Mouse (Mus musculus) intestine, postnatal 0 days (tissue): ENCODE data around the gene Tgfb1. TPM values are rescaled to one million over a fixed set of nuclear protein-coding genes. Genes with fewer than 3 reads are reported as not detected.

Experiments
- ATAC-seq: fragments of 200-750 bp; cut with Nextera tagmentation; 2 replicates; pipeline ENCODE4 v1.8.0; 2017; ENCODE audit warnings: mild to moderate bottlenecking, moderate TSS enrichment, moderate library complexity
- H3K27ac ChIP-seq: fragments of 300-500 bp; sonication (generic); 2 replicates; pipeline ENCODE4 v1.5.1; 2014; ENCODE audit warnings: mild to moderate bottlenecking, low read depth, low read length, moderate library complexity
- H3K27me3 ChIP-seq: fragments of 300-500 bp; sonication (generic); replicated peaks from 2 replicates; pipeline ENCODE4 v1.6.1; 2014; ENCODE audit warnings: low read length, mixed read lengths; ENCODE audit not compliant: control insufficient read depth, insufficient read depth
- H3K36me3 ChIP-seq: fragments of 300-500 bp; sonication (generic); 2 replicates; pipeline ENCODE4 v1.6.1; 2014; ENCODE audit warnings: mild to moderate bottlenecking, moderate library complexity; ENCODE audit not compliant: control insufficient read depth, insufficient read depth
- H3K4me1 ChIP-seq: fragments of 300-500 bp; sonication (generic); replicated peaks from 2 replicates; pipeline ENCODE4 v1.6.1; 2014; ENCODE audit warnings: antibody characterized with exemption, low read length, mixed read lengths; ENCODE audit not compliant: control insufficient read depth, insufficient read depth
- H3K4me2 ChIP-seq: fragments of 300-500 bp; sonication (generic); replicated peaks from 2 replicates; pipeline ENCODE4 v1.6.1; 2014; ENCODE audit warnings: low read depth, mild to moderate bottlenecking, moderate library complexity
- H3K4me3 ChIP-seq: fragments of 300-500 bp; sonication (generic); 2 replicates; pipeline ENCODE4 v1.5.1; 2014; ENCODE audit warnings: low read depth, low read length
- H3K9ac ChIP-seq: fragments of 300-500 bp; sonication (generic); 2 replicates; pipeline ENCODE4 v1.6.1; 2014; ENCODE audit warnings: mild to moderate bottlenecking, low read depth, low read length
- H3K9me3 ChIP-seq: fragments of 300-500 bp; sonication (generic); 2 replicates; pipeline ENCODE4 v1.6.1; 2016; ENCODE audit warnings: mixed run types; ENCODE audit not compliant: control insufficient read depth
- CTCF ChIP-seq: sonication (generic); IDR thresholded peaks from 2 replicates; pipeline ENCODE4 v1.5.1; 2016; ENCODE audit warnings: low read depth, mild to moderate bottlenecking, control low read depth, antibody characterized with exemption, moderate library complexity
- WGBS: fragments of 180-500 bp; shearing (Covaris S2); extraction: QIAGEN DNeasy Blood & Tissue Kit; methylation state at CpG from one replicate; pipeline ENCODE4 v1.1.7; 2014; 5-methylcytosine and 5-hydroxymethylcytosine counted together
- polyA plus RNA-seq: library from polyadenylated mRNA; unstranded; fragments of >200 nt; fragmentation: Nextera tagmentation; extraction: Ambion mirVana; gene quantifications from 2 replicates; pipeline ENCODE4 v1.2.1, GENCODE M21; 2015

The Tgfb1 gene
- polyA plus RNA-seq, 1 experiment from 2014 or later: 1.7 TPM

- no peak overlapping the region for H3K27ac ChIP-seq
- no peak overlapping the region for H3K9ac ChIP-seq
- H3K4me3 ChIP-seq: peak overlapping the region; percentile 62
- peaks cover 10% of the 10 kb centered on the region for H3K27me3 ChIP-seq
- 7% methylated on average over 6 of the region's 6 CpGs for WGBS
- 0 out of 2 replicates have a peak, but pooled peaks cover 3% of the 10 kb centered on the region for H3K4me1 ChIP-seq
- H3K4me2 ChIP-seq: peak overlapping the region; percentile 58
- ATAC-seq: no peak
- TF ChIP-seq CTCF: peak; percentile 50; the same call in 1 of the 2 replicates
- no peaks in the 10 kb centered on the region for H3K9me3 ChIP-seq
- H3K36me3 ChIP-seq: no peaks in the 10 kb centered on the region
These were observed 6.8 kb upstream of the Tgfb1 start for GRCm38 (mm10) chr7:25679971-25680370.

- Histone ChIP-seq H3K4me2 (peak within 1 kb of the TSS; percentile 58), H3K9me3 (no peaks in the 10 kb centered on the region), H3K9ac (0 out of 2 replicates have a peak within 1 kb of the TSS, but pooled peaks have one; percentile 35), H3K4me1 (0 out of 2 replicates have a peak, but pooled peaks cover 3% of the 10 kb centered on the region), H3K36me3 (no peaks in the 10 kb centered on the region), H3K27me3 (peaks cover 5% of the 10 kb centered on the region), H3K4me3 (peak within 1 kb of the TSS; percentile 62), H3K27ac (peak within 1 kb of the TSS; percentile 58)
- peak; percentile 95 for ATAC-seq
- WGBS: under 1% methylated on average over 46 of the region's 46 CpGs
- TF ChIP-seq CTCF: peak; percentile 32
These were observed 6.1 kb upstream of the Tgfb1 start, which contains the start of gene B9d2 for GRCm38 (mm10) chr7:25680514-25681258. Gene B9d2 (plus strand): TSS chr7:25680780.

- TF ChIP-seq CTCF: no peak
- Histone ChIP-seq H3K9me3 (no peaks in the 10 kb centered on the region), H3K27ac (no peak overlapping the region), H3K9ac (no peak overlapping the region), H3K36me3 (no peaks in the 10 kb centered on the region), H3K4me1 (peaks cover 3% of the 10 kb centered on the region; the same call in 1 of the 2 replicates), H3K4me2 (peak overlapping the region; percentile 58), H3K27me3 (no peaks in the 10 kb centered on the region), H3K4me3 (no peak overlapping the region; the same call in 1 of the 2 replicates)
- no peak for ATAC-seq
- WGBS: 58% methylated on average over 15 of the region's 15 CpGs
These were observed 5.2 kb upstream of the Tgfb1 start for GRCm38 (mm10) chr7:25681341-25682231.

- Histone ChIP-seq H3K27ac (no peak overlapping the region), H3K4me2 (no peak overlapping the region), H3K4me3 (no peak overlapping the region), H3K9ac (no peak overlapping the region), H3K4me1 (peaks cover 3% of the 10 kb centered on the region; the same call in 1 of the 2 replicates), H3K27me3 (no peaks in the 10 kb centered on the region), H3K9me3 (no peaks in the 10 kb centered on the region), H3K36me3 (no peaks in the 10 kb centered on the region)
- no peak for TF ChIP-seq CTCF
- no peak for ATAC-seq
- 58% methylated on average over 7 of the region's 7 CpGs for WGBS
These were observed 3.2 kb upstream of the Tgfb1 start for GRCm38 (mm10) chr7:25683474-25684180.

GRCm38 (mm10) chr7:25684659-25685058, 2.1 kb upstream of the Tgfb1 start:
- Histone ChIP-seq H3K4me1 (peaks cover 3% of the 10 kb centered on the region; the same call in 1 of the 2 replicates), H3K27me3 (no peaks in the 10 kb centered on the region), H3K4me3 (no peak overlapping the region), H3K9ac (no peak overlapping the region), H3K27ac (no peak overlapping the region), H3K4me2 (no peak overlapping the region), H3K9me3 (no peaks in the 10 kb centered on the region), H3K36me3 (no peaks in the 10 kb centered on the region)
- WGBS: 92% methylated on average over 6 of the region's 6 CpGs
- no peak for TF ChIP-seq CTCF
- ATAC-seq: no peak
